Mouse (Mus musculus): ENCODE results near the gene Dop1b. TPM values are rescaled to one million over a fixed set of nuclear protein-coding genes. Genes with fewer than 3 reads are reported as not detected.

The Dop1b gene
- polyA plus RNA-seq, 1 experiment, result 63.3 TPM

DNA sequence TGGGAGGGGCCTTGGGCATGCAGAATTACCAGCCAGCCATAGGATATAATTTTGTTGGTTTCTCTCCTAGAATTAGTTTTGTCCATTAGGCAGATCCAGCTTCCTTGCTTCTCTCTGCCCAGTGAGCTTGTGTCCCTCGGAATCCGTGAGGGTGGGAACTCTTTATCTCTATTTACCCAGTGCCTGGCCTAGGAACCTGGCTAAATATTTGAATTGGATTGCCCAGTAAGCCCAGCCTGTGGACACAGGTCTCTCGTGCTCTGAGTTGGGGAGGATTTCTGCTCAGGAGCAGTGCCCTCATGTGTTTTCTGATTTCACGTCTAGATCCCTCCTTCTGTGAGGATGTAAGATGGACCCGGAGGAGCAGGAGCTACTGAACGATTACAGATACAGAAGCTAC lies 4.1 kb downstream of the Dop1b start:
- no peak for DNase-seq (ENCODE audit: low read depth)
- no peak for TF ChIP-seq CTCF (IDR thresholded peaks at IDR 0.05; ENCODE audit: borderline replicate concordance, extremely low read depth, insufficient read depth, insufficient read length)
- TF ChIP-seq POLR2A (IDR thresholded peaks at IDR 0.05; ENCODE audit: borderline replicate concordance, extremely low read depth, insufficient read depth, insufficient read length, poor library complexity, severe bottlenecking), result no peak

DNA sequence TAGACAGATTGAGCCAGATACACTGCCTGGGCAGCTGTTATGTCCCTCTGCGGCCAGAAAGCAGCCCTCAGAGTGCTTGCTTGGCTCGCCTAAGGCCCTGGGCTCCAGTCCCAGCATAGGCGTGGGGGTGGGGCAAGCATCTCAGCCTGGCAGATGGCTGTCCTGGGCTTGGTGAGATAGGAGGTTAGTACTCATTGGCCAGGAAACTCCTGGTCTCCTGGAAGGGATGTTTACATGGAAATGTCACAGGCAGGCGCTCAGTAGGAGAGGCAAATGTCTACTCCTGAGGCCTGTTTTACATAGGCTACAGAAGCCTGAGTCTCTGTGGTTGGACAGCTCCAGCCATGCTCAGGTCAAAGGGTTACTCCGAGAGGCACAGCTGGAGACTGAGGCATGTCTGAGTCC lies 5.6 kb downstream of the Dop1b start:
- TF ChIP-seq CTCF (IDR thresholded peaks at IDR 0.05; ENCODE audit: borderline replicate concordance, extremely low read depth, insufficient read depth, insufficient read length) (no peak), POLR2A (IDR thresholded peaks at IDR 0.05; ENCODE audit: borderline replicate concordance, extremely low read depth, insufficient read depth, insufficient read length, poor library complexity, severe bottlenecking) (no peak)
- peak; percentile 80 for DNase-seq (ENCODE audit: low read depth)

DNA sequence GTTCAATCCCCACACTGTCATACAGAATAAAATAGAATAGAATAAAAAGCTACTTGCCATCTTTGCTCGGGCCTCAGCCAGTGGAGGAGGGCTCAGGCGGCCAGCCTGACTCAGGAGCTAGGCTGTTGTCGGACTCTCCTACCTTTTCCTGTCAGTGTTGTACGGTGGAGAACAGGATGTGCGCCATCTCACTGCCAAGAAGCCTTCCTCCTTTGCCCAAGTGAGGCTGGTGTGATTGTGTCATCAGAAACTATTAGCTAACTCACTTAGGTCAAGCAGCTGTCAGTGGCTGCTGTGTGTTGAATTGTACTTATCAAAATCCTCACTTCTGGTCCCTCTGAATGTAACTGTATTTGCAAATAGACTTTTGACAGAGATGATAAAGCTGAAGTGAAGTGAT lies 10.1 kb downstream of the Dop1b start:
- DNase-seq (ENCODE audit: low read depth), result no peak
- no peak for TF ChIP-seq POLR2A (IDR thresholded peaks at IDR 0.05; ENCODE audit: borderline replicate concordance, extremely low read depth, insufficient read depth, insufficient read length, poor library complexity, severe bottlenecking)
- TF ChIP-seq CTCF (IDR thresholded peaks at IDR 0.05; ENCODE audit: borderline replicate concordance, extremely low read depth, insufficient read depth, insufficient read length), result no peak

DNA sequence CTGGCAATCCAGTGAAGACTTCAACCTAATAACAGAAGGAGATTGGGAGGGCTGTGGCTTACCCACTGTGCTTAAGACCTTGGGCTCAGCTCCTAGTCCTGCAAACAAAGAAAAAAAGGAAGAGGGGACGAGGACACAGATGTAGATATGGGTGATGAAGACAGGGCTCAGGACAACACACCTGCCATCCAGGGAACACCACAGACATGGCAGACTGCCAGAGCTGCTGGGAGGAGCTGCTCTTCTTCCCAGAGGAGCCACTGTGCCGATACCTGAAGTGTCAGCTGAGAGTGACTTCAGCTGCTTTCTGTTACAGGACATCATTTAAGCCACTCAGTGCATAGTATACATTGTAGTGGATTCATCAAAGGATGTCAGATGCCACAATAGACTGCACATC lies 10.8 kb downstream of the Dop1b start:
- no peak for TF ChIP-seq POLR2A (IDR thresholded peaks at IDR 0.05; ENCODE audit: borderline replicate concordance, extremely low read depth, insufficient read depth, insufficient read length, poor library complexity, severe bottlenecking)
- TF ChIP-seq CTCF (IDR thresholded peaks at IDR 0.05; ENCODE audit: borderline replicate concordance, extremely low read depth, insufficient read depth, insufficient read length), result no peak

DNA sequence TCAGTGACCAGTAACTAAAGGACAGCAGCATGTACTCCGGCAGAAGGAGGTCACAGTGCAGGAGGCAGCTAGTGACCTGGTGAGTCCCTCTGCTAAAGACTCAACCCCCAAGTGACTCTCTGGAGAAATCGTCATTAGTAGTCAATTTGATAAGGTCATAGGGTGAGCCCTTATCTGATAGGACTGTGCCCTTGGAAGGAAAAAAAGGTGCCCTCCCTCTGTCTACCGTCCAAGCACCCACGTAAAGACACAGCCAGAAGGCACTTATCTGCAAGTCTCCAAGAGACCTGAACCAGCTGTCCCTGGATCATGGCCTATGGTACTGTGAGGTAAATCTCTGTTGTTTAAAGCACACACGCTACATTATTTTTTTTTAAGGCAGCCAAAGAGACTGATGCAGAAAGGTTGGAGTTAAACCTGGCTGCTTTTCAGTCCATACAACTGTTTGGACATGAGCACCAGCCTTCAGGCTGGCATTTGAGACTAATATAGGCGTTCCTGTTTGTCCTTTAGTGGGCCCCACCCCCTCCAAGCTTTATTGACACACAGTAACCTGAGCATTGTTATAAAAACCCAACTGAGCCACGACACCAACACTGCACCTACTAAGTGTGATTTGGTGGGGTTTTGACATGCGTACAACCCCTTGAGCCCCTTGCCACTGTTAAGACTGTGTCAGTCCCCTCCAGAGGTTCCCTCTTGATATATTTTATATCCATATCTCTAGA lies 13.9 kb downstream of the Dop1b start:
- TF ChIP-seq POLR2A (IDR thresholded peaks at IDR 0.05; ENCODE audit: borderline replicate concordance, extremely low read depth, insufficient read depth, insufficient read length, poor library complexity, severe bottlenecking) (no peak), CTCF (IDR thresholded peaks at IDR 0.05; ENCODE audit: borderline replicate concordance, extremely low read depth, insufficient read depth, insufficient read length) (no peak)
- DNase-seq (ENCODE audit: low read depth), result no peak

More for the DNA sequence above, 10.8 kb downstream of the Dop1b start:
- DNase-seq (ENCODE audit: low read depth), result no peak

DNA sequence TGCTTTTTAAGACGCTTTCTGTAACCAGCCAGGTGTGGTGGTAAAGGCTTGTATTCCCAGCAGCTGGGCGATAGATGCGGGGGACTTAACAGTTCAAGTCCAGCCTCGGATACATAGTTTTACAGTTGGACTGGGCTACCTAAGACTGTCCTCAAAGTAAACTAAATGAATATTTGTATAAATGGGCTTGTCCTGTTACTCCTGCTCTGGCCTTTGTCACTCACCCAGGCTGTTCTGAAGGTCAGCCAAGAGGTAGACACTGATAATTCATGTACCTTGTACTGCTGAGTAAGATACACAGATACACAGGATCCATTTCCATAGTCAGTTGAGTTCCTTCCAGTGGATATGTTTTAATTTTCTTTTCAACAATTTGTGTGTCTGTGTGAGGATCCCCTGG lies 14.5 kb downstream of the Dop1b start:
- no peak for DNase-seq (ENCODE audit: low read depth)
- no peak for TF ChIP-seq POLR2A (IDR thresholded peaks at IDR 0.05; ENCODE audit: borderline replicate concordance, extremely low read depth, insufficient read depth, insufficient read length, poor library complexity, severe bottlenecking)
- no peak for TF ChIP-seq CTCF (IDR thresholded peaks at IDR 0.05; ENCODE audit: borderline replicate concordance, extremely low read depth, insufficient read depth, insufficient read length)

DNA sequence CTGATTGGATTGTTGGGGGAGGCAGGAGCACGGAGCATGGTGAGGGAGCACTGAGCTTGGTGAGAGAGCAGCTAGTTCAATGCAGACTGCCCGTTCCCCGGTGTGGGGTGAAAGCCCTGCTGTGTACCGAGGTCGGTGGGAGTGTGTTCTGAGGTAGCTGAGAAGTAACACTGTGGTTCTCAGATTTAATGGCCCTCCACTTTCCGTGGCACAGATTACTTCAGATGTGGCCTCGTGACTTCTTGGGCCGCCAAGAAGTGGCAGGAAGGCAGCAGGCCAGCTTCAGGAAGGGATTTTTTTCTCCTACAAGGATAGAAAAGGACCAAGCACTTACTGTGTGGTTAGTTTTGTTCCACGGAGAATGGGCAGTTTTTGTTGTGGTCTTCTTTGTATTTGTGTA lies 17.0 kb downstream of the Dop1b start:
- no peak for DNase-seq (ENCODE audit: low read depth)
- TF ChIP-seq CTCF (IDR thresholded peaks at IDR 0.05; ENCODE audit: borderline replicate concordance, extremely low read depth, insufficient read depth, insufficient read length), result no peak
- no peak for TF ChIP-seq POLR2A (IDR thresholded peaks at IDR 0.05; ENCODE audit: borderline replicate concordance, extremely low read depth, insufficient read depth, insufficient read length, poor library complexity, severe bottlenecking)

DNA sequence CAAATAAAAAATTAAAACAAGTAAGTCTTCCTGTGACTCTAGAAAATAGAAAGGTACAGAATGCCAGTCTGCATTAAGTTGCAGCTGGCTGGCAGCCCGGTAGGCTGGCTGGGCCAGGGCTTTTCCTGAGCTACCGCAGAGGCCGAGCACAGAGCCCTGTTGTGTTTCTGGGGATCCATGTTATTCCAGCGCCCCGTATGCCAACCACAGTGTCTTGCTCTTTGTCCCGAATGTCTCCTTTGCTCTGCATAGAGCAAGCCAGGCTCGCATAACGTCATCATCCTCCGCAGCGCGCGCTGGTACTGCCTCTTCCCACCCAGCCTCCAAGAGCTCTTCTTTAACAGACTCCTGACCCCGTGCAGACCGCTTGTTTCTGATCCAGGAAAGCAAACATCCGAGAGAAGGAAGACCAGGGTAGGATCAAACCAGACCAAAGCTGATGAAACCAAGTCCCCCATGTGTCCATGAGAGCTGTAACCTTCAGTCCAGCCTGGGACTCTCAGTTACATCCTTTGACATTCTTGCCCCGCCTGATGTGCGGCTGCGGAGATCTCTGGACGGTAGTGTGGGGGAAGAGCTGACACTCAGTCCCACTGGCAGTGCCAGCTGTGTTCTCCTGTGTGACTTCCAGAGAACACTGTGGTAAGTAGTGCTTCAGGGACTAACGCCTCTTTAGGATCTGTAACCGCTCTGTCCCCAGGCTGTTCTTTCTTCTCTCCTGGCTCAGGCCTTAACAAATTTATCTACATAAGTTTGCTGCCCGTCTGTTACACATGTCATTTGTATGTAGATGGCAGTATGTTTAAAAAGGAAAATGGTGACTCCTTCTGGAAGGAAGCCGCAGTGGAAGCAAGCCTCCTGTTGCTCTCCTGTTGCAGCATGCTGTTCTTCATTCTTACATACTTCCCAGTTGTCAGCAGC lies 18.4 kb downstream of the Dop1b start:
- DNase-seq (ENCODE audit: low read depth), result peak; percentile 74
- no peak for TF ChIP-seq POLR2A (IDR thresholded peaks at IDR 0.05; ENCODE audit: borderline replicate concordance, extremely low read depth, insufficient read depth, insufficient read length, poor library complexity, severe bottlenecking)
- no peak for TF ChIP-seq CTCF (IDR thresholded peaks at IDR 0.05; ENCODE audit: borderline replicate concordance, extremely low read depth, insufficient read depth, insufficient read length)

DNA sequence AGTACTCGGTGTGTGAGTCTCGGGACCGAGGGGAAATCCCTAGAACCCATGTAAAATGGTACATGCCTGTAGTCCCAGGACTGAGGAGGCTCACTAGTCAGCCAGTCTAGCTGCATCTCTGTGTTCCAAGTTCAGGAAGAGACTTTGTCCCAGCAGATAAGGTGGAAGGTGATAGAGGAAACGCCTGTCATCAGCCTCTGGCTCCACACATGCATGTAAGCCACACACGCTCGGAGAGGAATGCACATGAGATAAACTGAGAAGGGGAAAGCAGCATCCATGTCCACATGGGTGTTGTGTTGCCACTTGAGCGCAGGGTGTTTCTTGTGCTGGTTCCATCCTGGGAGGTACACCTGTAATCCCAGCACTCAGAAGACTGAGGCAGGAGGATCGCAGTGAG lies 19.6 kb downstream of the Dop1b start:
- DNase-seq (ENCODE audit: low read depth), result no peak
- TF ChIP-seq CTCF (IDR thresholded peaks at IDR 0.05; ENCODE audit: borderline replicate concordance, extremely low read depth, insufficient read depth, insufficient read length) (no peak), POLR2A (IDR thresholded peaks at IDR 0.05; ENCODE audit: borderline replicate concordance, extremely low read depth, insufficient read depth, insufficient read length, poor library complexity, severe bottlenecking) (no peak)

DNA sequence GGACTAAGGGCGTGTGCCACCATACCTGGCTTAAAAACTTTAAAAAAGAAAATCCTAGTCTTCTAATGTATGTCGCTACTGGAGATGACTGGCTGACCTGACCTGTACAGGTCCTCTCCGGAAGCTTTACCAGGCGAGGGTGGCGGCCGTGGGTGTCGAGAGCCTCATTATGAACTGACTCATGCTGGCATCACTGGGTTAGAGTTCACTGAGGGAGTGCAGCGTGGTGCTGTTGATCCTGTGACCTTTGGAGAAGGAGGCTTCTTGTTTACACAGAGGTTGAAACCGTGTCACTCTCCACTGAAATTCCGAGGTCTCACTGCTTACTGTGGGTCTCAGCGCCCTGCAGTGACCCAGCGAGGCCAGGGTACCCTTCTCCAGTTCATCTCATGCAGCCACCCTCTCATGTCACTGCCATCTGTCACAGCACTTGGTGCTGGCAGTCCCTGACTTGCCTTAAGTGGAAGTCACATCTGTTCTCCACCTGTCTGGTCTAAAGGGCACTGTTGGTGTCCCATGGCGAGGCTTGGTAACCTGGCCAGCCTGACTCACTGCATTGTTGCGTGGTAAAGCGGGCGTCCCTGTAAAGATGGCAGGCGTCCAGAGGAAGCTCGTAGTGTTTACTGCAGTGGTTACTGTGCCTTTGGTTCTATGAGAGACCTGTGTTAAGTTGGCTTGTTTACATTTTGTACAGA lies 21.3 kb downstream of the Dop1b start:
- TF ChIP-seq CTCF (IDR thresholded peaks at IDR 0.05; ENCODE audit: borderline replicate concordance, extremely low read depth, insufficient read depth, insufficient read length) (no peak), POLR2A (IDR thresholded peaks at IDR 0.05; ENCODE audit: borderline replicate concordance, extremely low read depth, insufficient read depth, insufficient read length, poor library complexity, severe bottlenecking) (no peak)
- DNase-seq (ENCODE audit: low read depth), result no peak

DNA sequence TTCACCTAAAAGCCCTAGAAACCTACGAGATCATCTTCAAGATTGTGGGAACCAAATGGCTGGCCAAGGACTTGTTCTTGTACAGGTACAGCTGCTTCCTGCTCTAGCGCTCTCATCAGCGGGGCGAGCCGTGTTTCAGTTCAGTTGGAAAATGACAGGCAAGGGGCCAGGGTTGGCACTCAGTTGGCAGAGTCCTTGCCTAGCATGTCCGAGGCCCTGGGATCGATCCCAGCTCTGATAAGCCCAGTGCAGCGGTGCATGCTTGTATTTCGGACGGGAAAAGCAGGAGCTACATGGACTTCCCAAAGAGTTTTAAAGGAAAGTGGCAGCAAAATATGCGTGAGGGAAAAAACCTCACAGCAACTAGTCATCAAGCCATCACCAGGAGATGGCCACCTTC lies 27.5 kb downstream of the Dop1b start:
- TF ChIP-seq CTCF (IDR thresholded peaks at IDR 0.05; ENCODE audit: borderline replicate concordance, extremely low read depth, insufficient read depth, insufficient read length), result no peak
- no peak for TF ChIP-seq POLR2A (IDR thresholded peaks at IDR 0.05; ENCODE audit: borderline replicate concordance, extremely low read depth, insufficient read depth, insufficient read length, poor library complexity, severe bottlenecking)
- DNase-seq (ENCODE audit: low read depth), result peak; percentile 5
